Comparison of ENCODE assay signal across 22 mouse cellular contexts in genomic region chr15:42296406-42296805, GRCm38 (mm10).
DNase-seq lines count a peak whose midpoint lies in the region; ATAC-seq and TF ChIP-seq lines count a peak whose summit lies in the region.
"Had no signal": no experiment of that assay in that cellular context is flagged by ENCODE, and none has a peak within 500 bp of the region (broad histone marks: within the 10 kb centered on the region; RNA-seq: fewer than 3 reads in every experiment).

No protein-coding gene starts in this region.

- no peak overlapping the region for H3ac ChIP-seq in myocyte (ENCODE audit: control insufficient read depth, insufficient read length)

- no peak for TF ChIP-seq CTCF in stomach, postnatal 0 days (IDR thresholded peaks at IDR 0.05; ENCODE audit: low read depth)

- no peak for TF ChIP-seq EP300 in stomach, postnatal 0 days (optimal IDR thresholded peaks at IDR 0.05)

- TF ChIP-seq POLR2A in myocyte (IDR thresholded peaks at IDR 0.05; ENCODE audit: insufficient read length, low read depth): no peak

- ATAC-seq in intestine, embryonic 16.5 days: no peak
- no peak for ATAC-seq in stomach, postnatal 0 days (ENCODE audit: low FRiP score, low TSS enrichment)
- ATAC-seq: CD4-positive, CD25-positive, alpha-beta regulatory T cell, adult 4 months; forebrain, embryonic 16.5 days had no signal

- no peak overlapping the region for H3K4me3 ChIP-seq in myocyte
- no peak overlapping the region for H3K4me3 ChIP-seq in intestine, embryonic 16.5 days (ENCODE audit: low read length)
- no peak overlapping the region for H3K4me3 ChIP-seq in stomach, postnatal 0 days (ENCODE audit: low read depth, low read length)
- H3K4me3 ChIP-seq: embryonic facial prominence, embryonic 12.5 days; gastrocnemius, adult 2 months; heart, adult 2 months; hindbrain, embryonic 13.5 days; layer of hippocampus, adult 2 months had no signal

- H3K4me1 ChIP-seq in intestine, embryonic 16.5 days (ENCODE audit: control insufficient read depth, insufficient read depth, low read length): no peaks in the 10 kb centered on the region
- H3K4me1 ChIP-seq in stomach, postnatal 0 days (replicated peaks; ENCODE audit: control insufficient read depth, insufficient read depth): no peaks in the 10 kb centered on the region
- H3K4me1 ChIP-seq: embryonic facial prominence, embryonic 12.5 days; hindbrain, embryonic 13.5 days had no signal

- H3K9ac ChIP-seq in intestine, embryonic 16.5 days (ENCODE audit: low read depth, low read length): no peak overlapping the region
- H3K9ac ChIP-seq in stomach, postnatal 0 days (ENCODE audit: low read length): no peak overlapping the region
- H3K9ac ChIP-seq: embryonic facial prominence, embryonic 12.5 days; hindbrain, embryonic 13.5 days; liver, embryonic 14.5 days had no signal

- DNase-seq in kidney, postnatal 14 days: peak; percentile 9
- no peak for DNase-seq in kidney, postnatal 10 days
- DNase-seq in adipocyte (ENCODE audit: low spot score): peak; percentile 39
- peak; percentile 6 for DNase-seq in embryo, embryonic 9.5 days (ENCODE audit: extremely low spot score)
- no peak for DNase-seq in stomach, postnatal 0 days (ENCODE audit: low spot score)
- DNase-seq: adrenal gland, postnatal 14 days; cerebellum, adult 11-12 months; cerebellum, postnatal 25 days; gastrocnemius, adult 2 months; heart, adult 2 months; heart, postnatal 14 days; left cerebral cortex, postnatal 4 days; midbrain, embryonic 14.5 days had no signal

- peak overlapping the region; percentile 30 for H3K4me2 ChIP-seq in myocyte (ENCODE audit: low read depth)
- H3K4me2 ChIP-seq in intestine, embryonic 16.5 days (ENCODE audit: low read depth, low read length): no peak overlapping the region
- H3K4me2 ChIP-seq in stomach, postnatal 0 days (replicated peaks; ENCODE audit: low read depth): no peak overlapping the region
- H3K4me2 ChIP-seq: embryonic facial prominence, embryonic 12.5 days; hindbrain, embryonic 13.5 days had no signal

- no peaks in the 10 kb centered on the region for H3K27me3 ChIP-seq in myocyte (ENCODE audit: control insufficient read depth, insufficient read depth, insufficient read length)
- H3K27me3 ChIP-seq in intestine, embryonic 16.5 days (replicated peaks; ENCODE audit: control insufficient read depth, insufficient read depth, low read length): no peaks in the 10 kb centered on the region
- no peaks in the 10 kb centered on the region for H3K27me3 ChIP-seq in stomach, postnatal 0 days (ENCODE audit: control insufficient read depth, insufficient read depth, low read length)
- H3K27me3 ChIP-seq: embryonic facial prominence, embryonic 12.5 days; hindbrain, embryonic 13.5 days had no signal

- WGBS in intestine, embryonic 16.5 days: 20% methylated on average over 4 of the region's 4 CpGs
- 25% methylated on average over 4 of the region's 4 CpGs for WGBS in stomach, postnatal 0 days

- H3K9me3 ChIP-seq in intestine, embryonic 16.5 days (ENCODE audit: control insufficient read depth, low read length): no peaks in the 10 kb centered on the region
- no peaks in the 10 kb centered on the region for H3K9me3 ChIP-seq in stomach, postnatal 0 days (ENCODE audit: control insufficient read depth, low read length)
- H3K9me3 ChIP-seq: embryonic facial prominence, embryonic 12.5 days; G1E; hindbrain, embryonic 13.5 days had no signal

- no peaks in the 10 kb centered on the region for H3K79me2 ChIP-seq in myocyte (ENCODE audit: control insufficient read depth, insufficient read depth)

- H3K36me3 ChIP-seq in myocyte (ENCODE audit: control insufficient read depth, insufficient read depth): no peaks in the 10 kb centered on the region
- no peaks in the 10 kb centered on the region for H3K36me3 ChIP-seq in intestine, embryonic 16.5 days (ENCODE audit: control insufficient read depth, insufficient read depth, low read length)
- H3K36me3 ChIP-seq in stomach, postnatal 0 days (ENCODE audit: control insufficient read depth, insufficient read depth, low read length): no peaks in the 10 kb centered on the region
- H3K36me3 ChIP-seq: embryonic facial prominence, embryonic 12.5 days; G1E; hindbrain, embryonic 13.5 days had no signal

- no peak overlapping the region for H3K27ac ChIP-seq in intestine, embryonic 16.5 days (ENCODE audit: low read length)
- H3K27ac ChIP-seq in stomach, postnatal 0 days (replicated peaks): no peak overlapping the region
- H3K27ac ChIP-seq: embryonic facial prominence, embryonic 12.5 days; gastrocnemius, adult 2 months; heart, adult 2 months; hindbrain, embryonic 13.5 days; layer of hippocampus, adult 2 months; liver, embryonic 14.5 days had no signal

TF ChIP-seq in myocyte, 11 proteins besides CTCF, POLR2A, EP300 and RAD21:
- TF ChIP-seq CEBPB (IDR thresholded peaks at IDR 0.05; ENCODE audit: insufficient read depth, poor library complexity, severe bottlenecking) (peak; percentile 48; the same call in 1 of the 2 replicates), REST (IDR thresholded peaks at IDR 0.05; ENCODE audit: insufficient read depth, insufficient read length) (no peak)

Comparison
In these comparisons a context has a peak if more than half of its experiments do, and no peak if none do; other contexts are left out.
1. DNase-seq: peak in kidney, postnatal 14 days (single experiment), adipocyte (single experiment) and embryo, embryonic 9.5 days (single experiment); none in kidney, postnatal 10 days (single experiment) and stomach, postnatal 0 days (single experiment).